Mouse (Mus musculus): ENCODE data around the gene Usp22.

DNA sequence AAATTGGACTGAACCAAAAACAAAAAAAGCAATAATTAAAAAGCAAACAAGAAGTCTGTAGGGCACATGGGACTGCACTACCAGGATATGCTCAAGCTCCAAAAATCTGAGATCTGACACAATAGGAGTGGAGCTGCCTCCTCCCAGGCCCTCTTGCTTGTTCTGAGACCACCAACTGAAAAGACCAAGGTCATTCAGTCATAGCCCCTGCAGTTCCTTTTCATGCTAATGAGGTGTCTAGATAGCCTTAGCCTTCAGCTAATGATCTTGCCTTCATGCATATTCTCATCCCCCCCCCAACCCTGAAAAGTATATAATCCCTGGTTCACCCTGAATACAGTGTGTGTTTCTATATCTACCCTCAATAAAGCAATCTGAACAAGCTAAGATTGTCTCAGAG, 6.8 kb upstream of the Usp22 start:
- TF ChIP-seq CTCF (IDR thresholded peaks at IDR 0.05; ENCODE audit: borderline replicate concordance, control insufficient read depth, extremely low read depth, insufficient read depth, low read length, poor library complexity) = no peak
- TF ChIP-seq POLR2A (IDR thresholded peaks at IDR 0.05; ENCODE audit: control insufficient read depth, extremely low read depth, insufficient read depth, low read length, poor library complexity) = no peak

Measured in thymus, adult 2 months (tissue).